Mouse (Mus musculus) midbrain, postnatal 0 days (tissue): ENCODE results near the gene Ppil4. TPM values are rescaled to one million over a fixed set of nuclear protein-coding genes. Genes with fewer than 3 reads are reported as not detected.

Experiments
- ATAC-seq: fragments of 200-750 bp; cut with Nextera tagmentation; 2 replicates; pipeline ENCODE4 v1.8.0; 2017; ENCODE audit warnings: moderate number of reproducible peaks, mild to moderate bottlenecking, moderate TSS enrichment, moderate library complexity; ENCODE audit not compliant: low FRiP score
- DNase-seq: peaks from one replicate; pipeline ENCODE4 v3.0.0-alpha.2; 2015; ENCODE audit warnings: low spot score
- H3K27ac ChIP-seq: fragments of 300-500 bp; sonication (generic); 2 replicates; pipeline ENCODE4 v1.5.1; 2014; ENCODE audit warnings: low read depth, mild to moderate bottlenecking, low read length, mixed read lengths
- H3K27me3 ChIP-seq: fragments of 300-500 bp; sonication (generic); 2 replicates; pipeline ENCODE4 v1.6.1; 2014; ENCODE audit warnings: low read length, control low read depth, mixed read lengths; ENCODE audit not compliant: insufficient read depth
- H3K36me3 ChIP-seq: fragments of 300-500 bp; sonication (generic); 2 replicates; pipeline ENCODE4 v1.6.1; 2014; ENCODE audit warnings: low read length, control low read depth, mixed read lengths; ENCODE audit not compliant: insufficient read depth
- H3K4me1 ChIP-seq: fragments of 300-500 bp; sonication (generic); 2 replicates; pipeline ENCODE4 v1.6.1; 2014; ENCODE audit warnings: mild to moderate bottlenecking, control low read depth, antibody characterized with exemption, low read length, mixed read lengths; ENCODE audit not compliant: insufficient read depth
- H3K4me2 ChIP-seq: fragments of 300-500 bp; sonication (generic); 2 replicates; pipeline ENCODE4 v1.6.1; 2014; ENCODE audit warnings: low read depth, mild to moderate bottlenecking, low read length, mixed read lengths; ENCODE audit not compliant: poor library complexity, severe bottlenecking
- H3K4me3 ChIP-seq: fragments of 300-500 bp; sonication (generic); 2 replicates; pipeline ENCODE4 v1.5.1; 2014; ENCODE audit warnings: low read depth, mild to moderate bottlenecking, low read length, moderate library complexity
- H3K9ac ChIP-seq: fragments of 300-500 bp; sonication (generic); replicated peaks from 2 replicates; pipeline ENCODE4 v1.6.1; 2014; ENCODE audit warnings: mild to moderate bottlenecking, low read length, moderate library complexity, mixed read lengths; ENCODE audit not compliant: poor library complexity, severe bottlenecking
- H3K9me3 ChIP-seq: fragments of 300-500 bp; sonication (generic); 2 replicates; pipeline ENCODE4 v1.6.1; 2016; ENCODE audit warnings: low read length, control low read depth
- CTCF ChIP-seq: IDR thresholded peaks from 2 replicates; pipeline ENCODE4 v1.5.1; 2016; ENCODE audit warnings: antibody characterized with exemption, mild to moderate bottlenecking
- WGBS: fragments of 180-500 bp; shearing (Covaris S2); extraction: QIAGEN DNeasy Blood & Tissue Kit; methylation state at CpG from one replicate; pipeline ENCODE4 v1.1.7; 2014; 5-methylcytosine and 5-hydroxymethylcytosine counted together
- polyA plus RNA-seq: library from polyadenylated mRNA; unstranded; fragments of >200 nt; fragmentation: Nextera tagmentation; extraction: Ambion mirVana; gene quantifications from 2 replicates; pipeline ENCODE4 v1.2.1, GENCODE M21; 2015
- total RNA-seq: library from RNA; depleted of rRNA; stranded (reverse); fragments of >200 nt; gene quantifications from 2 replicates; pipeline ENCODE4 v1.2.3, GENCODE M21; 2014

Ppil4 gene
- total and polyA plus RNA-seq, 2 experiments from 2014 or later, result 30.6 to 50.6 TPM

- H3K4me1 ChIP-seq, result peaks cover 5% of the 10 kb centered on the region
- H3K4me2 ChIP-seq, result peak overlapping the region; percentile 80
- TF ChIP-seq CTCF, result no peak
- peak overlapping the region; percentile 93 for H3K9ac ChIP-seq
- peak; percentile 52 for ATAC-seq
- no peaks in the 10 kb centered on the region for H3K27me3 ChIP-seq
- H3K36me3 ChIP-seq, result peaks cover 6% of the 10 kb centered on the region; the same call in 1 of the 2 replicates
- H3K9me3 ChIP-seq, result no peaks in the 10 kb centered on the region
- H3K27ac ChIP-seq, result peak overlapping the region; percentile 74
- peak; percentile 15 for DNase-seq
- whole genome bisulfite sequencing, result under 1% methylated on average over 10 of the region's 10 CpGs
- peak overlapping the region; percentile 75 for H3K4me3 ChIP-seq
Observed at GRCm38 (mm10) chr10:7792254-7792750, 389 bp upstream of the Ppil4 start.

- 97% methylated on average over 3 of the region's 3 CpGs for WGBS
- no peaks in the 10 kb centered on the region for H3K4me1 ChIP-seq
- TF ChIP-seq CTCF, result no peak
- H3K9ac ChIP-seq, result no peak overlapping the region
- DNase-seq, result no peak
- no peak overlapping the region for H3K4me3 ChIP-seq
- H3K27ac ChIP-seq, result no peak overlapping the region
- ATAC-seq, result no peak
- peaks cover 58% of the 10 kb centered on the region for H3K36me3 ChIP-seq
- no peak overlapping the region for H3K4me2 ChIP-seq
- H3K9me3 ChIP-seq, result no peaks in the 10 kb centered on the region
- no peaks in the 10 kb centered on the region for H3K27me3 ChIP-seq
Observed at GRCm38 (mm10) chr10:7801258-7801657, 8.6 kb downstream of the Ppil4 start.

DNA sequence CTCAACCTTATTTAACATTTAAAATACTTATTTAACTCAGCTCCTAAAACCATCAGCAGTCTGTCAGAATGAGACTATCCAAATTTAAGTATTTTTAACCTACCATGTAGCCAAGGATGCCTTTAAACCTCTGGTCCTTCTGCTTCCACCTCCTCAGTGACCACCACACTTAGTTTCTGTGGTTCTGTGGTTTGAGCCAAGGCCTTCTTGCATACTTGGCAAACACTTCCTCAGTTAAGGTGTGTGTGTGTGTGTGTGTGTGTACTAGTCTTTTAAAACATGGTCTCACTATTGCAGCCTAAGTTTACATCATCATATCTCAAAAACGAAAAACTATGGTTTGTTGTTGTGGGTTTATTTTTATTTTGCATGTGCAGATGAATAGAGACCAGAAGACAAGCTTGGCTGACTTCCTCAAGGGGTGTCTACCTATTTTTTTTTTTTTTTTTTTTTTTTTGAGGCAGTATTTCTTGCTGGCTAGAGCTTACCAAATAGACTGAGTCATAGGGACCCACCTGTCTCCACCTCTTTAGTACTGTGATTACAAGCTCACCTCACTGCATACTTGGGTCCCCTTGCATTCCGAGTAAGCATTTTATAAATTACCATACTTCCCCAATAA is 9.9 kb downstream of the Ppil4 start:
- H3K27ac ChIP-seq, result no peak overlapping the region
- DNase-seq (no peak), ATAC-seq (no peak)
- no peaks in the 10 kb centered on the region for H3K4me1 ChIP-seq
- H3K9me3 ChIP-seq, result no peaks in the 10 kb centered on the region
- no peak overlapping the region for H3K4me2 ChIP-seq
- H3K27me3 ChIP-seq, result no peaks in the 10 kb centered on the region
- H3K36me3 ChIP-seq, result peaks cover 56% of the 10 kb centered on the region
- 95% methylated on average over 2 of the region's 2 CpGs for WGBS
- no peak overlapping the region for H3K4me3 ChIP-seq
- TF ChIP-seq CTCF, result no peak
- no peak overlapping the region for H3K9ac ChIP-seq

- WGBS, result 43% methylated on average over 2 of the region's 2 CpGs
- H3K36me3 ChIP-seq, result peaks cover 38% of the 10 kb centered on the region
- no peak for ATAC-seq
- peak; percentile 84 for TF ChIP-seq CTCF
- no peak overlapping the region for H3K4me2 ChIP-seq
- H3K27me3 ChIP-seq, result no peaks in the 10 kb centered on the region
- H3K9me3 ChIP-seq, result no peaks in the 10 kb centered on the region
- no peak overlapping the region for H3K27ac ChIP-seq
- peak; percentile 70 for DNase-seq
- H3K9ac ChIP-seq, result no peak overlapping the region
- H3K4me1 ChIP-seq, result no peaks in the 10 kb centered on the region
- no peak overlapping the region for H3K4me3 ChIP-seq
Observed at GRCm38 (mm10) chr10:7809937-7810336, 17.2 kb downstream of the Ppil4 start.

GRCm38 (mm10) chr10:7816476-7816875 is 23.8 kb downstream of the Ppil4 start:
- Histone ChIP-seq H3K4me3 (no peak overlapping the region), H3K27me3 (no peaks in the 10 kb centered on the region), H3K27ac (no peak overlapping the region), H3K4me2 (no peak overlapping the region), H3K4me1 (no peaks in the 10 kb centered on the region), H3K9ac (no peak overlapping the region), H3K9me3 (no peaks in the 10 kb centered on the region), H3K36me3 (peaks cover 32% of the 10 kb centered on the region)
- no peak for ATAC-seq
- no peak for TF ChIP-seq CTCF
- no peak for DNase-seq
- 94% methylated on average over 2 of the region's 2 CpGs for WGBS

DNA sequence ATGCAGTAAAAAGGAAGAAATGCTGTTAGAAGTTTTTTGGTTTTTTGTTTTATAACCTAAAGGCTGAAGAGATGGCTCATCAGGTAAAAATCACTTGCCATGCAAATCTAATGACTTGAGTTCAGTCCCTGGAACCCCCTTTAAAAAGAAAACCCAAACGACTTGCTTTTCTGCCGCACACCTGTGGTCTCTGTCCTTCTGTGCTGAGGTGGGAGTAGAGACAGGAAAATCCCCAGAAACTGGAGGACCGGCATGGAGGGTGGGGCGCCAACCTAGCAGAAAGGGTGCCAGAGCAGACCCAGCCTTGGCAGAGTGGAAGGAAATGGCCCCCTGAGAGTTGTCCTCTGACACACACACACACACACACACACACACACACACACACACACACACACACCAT is 26.0 kb downstream of the Ppil4 start:
- Histone ChIP-seq H3K9ac (no peak overlapping the region), H3K36me3 (peaks cover 33% of the 10 kb centered on the region), H3K4me3 (no peak overlapping the region), H3K4me2 (no peak overlapping the region), H3K9me3 (no peaks in the 10 kb centered on the region), H3K4me1 (no peaks in the 10 kb centered on the region), H3K27me3 (no peaks in the 10 kb centered on the region), H3K27ac (no peak overlapping the region)
- DNase-seq (no peak), ATAC-seq (no peak)
- 94% methylated on average over 4 of the region's 4 CpGs for WGBS
- TF ChIP-seq CTCF, result no peak
